In the genomic region with DNA sequence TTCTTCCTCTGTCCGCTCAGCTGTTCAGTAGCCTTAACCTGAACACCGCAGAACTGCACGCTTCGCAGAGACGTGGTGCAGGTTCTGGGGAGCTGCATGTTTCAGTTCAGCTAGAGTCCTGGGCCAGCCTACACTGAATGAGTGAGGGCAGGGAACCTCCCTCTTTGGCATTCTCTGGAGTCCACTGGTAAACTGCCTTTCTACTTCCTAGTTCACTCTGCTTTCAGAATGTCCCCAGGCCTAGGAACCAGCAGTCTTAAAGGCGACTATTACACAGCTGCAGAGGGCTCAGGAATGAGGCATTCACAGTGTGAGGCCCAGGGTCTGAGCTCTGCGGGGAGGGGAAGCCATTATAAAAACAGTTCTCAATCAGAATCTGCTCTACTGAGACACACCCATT, we compare ENCODE assay signal across 8 mouse cellular contexts. TPM values are rescaled to one million over a fixed set of nuclear protein-coding genes. Genes with fewer than 3 reads are reported as not detected.
DNase-seq lines count a peak whose midpoint lies in the region; ATAC-seq and TF ChIP-seq lines count a peak whose summit lies in the region.

No protein-coding gene starts in this region.

- DNase-seq in hindbrain, embryonic 10.5 days (ENCODE audit: low spot score) = no peak
- peak; percentile 42 for DNase-seq in CH12.LX (ENCODE audit: extremely low read depth)
- peak; percentile 28 for DNase-seq in kidney, postnatal 14 days
- no peak for DNase-seq in left cerebral cortex, postnatal 10 days (ENCODE audit: extremely low spot score in 1 of 2, low spot score in 2 of 2)
- DNase-seq in layer of hippocampus, adult 18-20 months (ENCODE audit: low spot score in 2 of 2) = no peak
- DNase-seq in left cerebral cortex, adult 8-10 months (ENCODE audit: low spot score in 2 of 2) = no peak

- peaks cover 17% of the 10 kb centered on the region for H3K4me1 ChIP-seq in hindbrain, embryonic 10.5 days (replicated peaks)
- H3K4me1 ChIP-seq in hindbrain, embryonic 13.5 days (replicated peaks) = peaks cover 7% of the 10 kb centered on the region
- H3K4me1 ChIP-seq in CH12.LX (ENCODE audit: control insufficient read depth in 1 of 2, insufficient read depth in 2 of 2) = peaks cover 0 to 23% of the 10 kb centered on the region in 2 experiments; a peak in 2 of 4 replicates
- H3K4me1 ChIP-seq in brown adipose tissue, adult 24 weeks (ENCODE audit: control insufficient read depth, insufficient read depth, insufficient read length, low read length) = peaks cover 3% of the 10 kb centered on the region

- H3K36me3 ChIP-seq in hindbrain, embryonic 10.5 days = peaks cover 23% of the 10 kb centered on the region
- H3K36me3 ChIP-seq in hindbrain, embryonic 13.5 days = peaks cover 28% of the 10 kb centered on the region
- H3K36me3 ChIP-seq in CH12.LX (replicated peaks in 1 of 2; ENCODE audit: control insufficient read depth in 1 of 2, insufficient read depth in 1 of 2, low read length in 1 of 2) = peaks cover 25 to 69% of the 10 kb centered on the region in 2 experiments

- dilution Hi-C loops in CH12.LX (cut with MboI; ENCODE audit: extremely low pct_ligation_motif_present, extremely low pct_unique_long_range_greater_than_20kb, low sequenced_read_pairs) = no loop called here

- no peaks in the 10 kb centered on the region for H3K9me3 ChIP-seq in hindbrain, embryonic 10.5 days
- no peaks in the 10 kb centered on the region for H3K9me3 ChIP-seq in hindbrain, embryonic 13.5 days
- no peaks in the 10 kb centered on the region for H3K9me3 ChIP-seq in CH12.LX (replicated peaks; ENCODE audit: low read length)

- H3K4me2 ChIP-seq in hindbrain, embryonic 13.5 days = no peak overlapping the region
- no peak overlapping the region for H3K4me2 ChIP-seq in CH12.LX (ENCODE audit: insufficient read depth, low read depth, poor library complexity, severe bottlenecking)

- H3K27ac ChIP-seq in hindbrain, embryonic 10.5 days = peak overlapping the region; percentile 56
- H3K27ac ChIP-seq in hindbrain, embryonic 13.5 days = no peak overlapping the region
- no peak overlapping the region for H3K27ac ChIP-seq in CH12.LX (ENCODE audit: insufficient read depth, low read depth)
- H3K27ac ChIP-seq in brown adipose tissue, adult 24 weeks (replicated peaks; ENCODE audit: low read depth, low read length) = 0 out of 2 replicates have a peak overlapping the region, but pooled peaks have one; percentile 11

- intact Hi-C loops in left cerebral cortex, postnatal 10 days (cut with DNase I) = no loop called here

- TF ChIP-seq CTCF in CH12.LX (conservative IDR thresholded peaks at IDR 0.05 in 1 of 2, IDR thresholded peaks at IDR 0.05 in 1 of 2; ENCODE audit: low read depth in 2 of 2, low read length in 2 of 2) = no peak

- TF ChIP-seq EP300 in CH12.LX (IDR thresholded peaks at IDR 0.05; ENCODE audit: low read length) = no peak

- 66% methylated on average over 7 of the region's 7 CpGs for WGBS in hindbrain, embryonic 10.5 days
- WGBS in hindbrain, embryonic 13.5 days = 68% methylated on average over 7 of the region's 7 CpGs

- no peak overlapping the region for H3K9ac ChIP-seq in hindbrain, embryonic 13.5 days
- no peak overlapping the region for H3K9ac ChIP-seq in CH12.LX (ENCODE audit: insufficient read depth, low read depth)

- no peaks in the 10 kb centered on the region for H3K27me3 ChIP-seq in hindbrain, embryonic 10.5 days (ENCODE audit: insufficient read depth, poor library complexity, severe bottlenecking)
- H3K27me3 ChIP-seq in hindbrain, embryonic 13.5 days = no peaks in the 10 kb centered on the region
- H3K27me3 ChIP-seq in CH12.LX (replicated peaks) = no peaks in the 10 kb centered on the region

- H3K4me3 ChIP-seq in hindbrain, embryonic 10.5 days = no peak overlapping the region
- H3K4me3 ChIP-seq in hindbrain, embryonic 13.5 days = no peak overlapping the region
- H3K4me3 ChIP-seq in CH12.LX (replicated peaks in 1 of 3; ENCODE audit: low read depth in 2 of 3, low read length in 2 of 3, poor library complexity in 1 of 3) = no peak overlapping the region
- no peak overlapping the region for H3K4me3 ChIP-seq in brown adipose tissue, adult 24 weeks (ENCODE audit: insufficient read depth, low read depth, low read length)

- H3K79me2 ChIP-seq in CH12.LX (replicated peaks; ENCODE audit: control insufficient read depth, extremely low read depth, insufficient read depth, poor library complexity, severe bottlenecking) = no peaks in the 10 kb centered on the region

- no peak for TF ChIP-seq RAD21 in CH12.LX (IDR thresholded peaks at IDR 0.05; ENCODE audit: low read depth, low read length)

- TF ChIP-seq POLR2A in CH12.LX (IDR thresholded peaks at IDR 0.05; ENCODE audit: low read depth, low read length) = no peak

- no peak for ATAC-seq in hindbrain, embryonic 13.5 days (ENCODE audit: low FRiP score)

- in situ Hi-C loops in CH12.LX (cut with MboI; ENCODE audit: low pct_ligation_motif_present, low pct_unique_long_range_greater_than_20kb, low sequenced_read_pairs) = no loop called here

TF ChIP-seq in CH12.LX, 34 proteins besides CTCF, POLR2A, EP300 and RAD21:
- TF ChIP-seq ETS1 (conservative IDR thresholded peaks at IDR 0.05; ENCODE audit: low read depth, low read length) (no peak), USF2 (conservative IDR thresholded peaks at IDR 0.05; ENCODE audit: low read depth, low read length) (no peak), RCOR1 (conservative IDR thresholded peaks at IDR 0.05; ENCODE audit: low read depth, low read length) (no peak), TCF12 (IDR thresholded peaks at IDR 0.05; ENCODE audit: low read depth, low read length) (no peak), JUN (IDR thresholded peaks at IDR 0.05; ENCODE audit: insufficient read depth, low read depth, low read length) (no peak), HCFC1 (IDR thresholded peaks at IDR 0.05; ENCODE audit: low read depth, low read length) (no peak), MEF2A (IDR thresholded peaks at IDR 0.05; ENCODE audit: borderline replicate concordance, low read depth, low read length) (no peak), GABPA (IDR thresholded peaks at IDR 0.05; ENCODE audit: insufficient replicate concordance, low read depth, low read length) (no peak)

RNA-seq across cellular contexts. Expression of a gene that starts 15.6 kb away (rescaled TPM):
- polyA plus RNA-seq in hindbrain, embryonic 10.5 days (2016; fragmentation: Nextera tagmentation; extraction: Ambion mirVana) = 9.3 and 9.9 TPM in 2 replicates
- 5.1 and 5.2 TPM in 2 replicates for polyA plus RNA-seq in hindbrain, embryonic 13.5 days (2015; fragmentation: Nextera tagmentation; extraction: Ambion mirVana)
- total RNA-seq in CH12.LX (2012; rRNA removed) = 9.0 and 10.3 TPM in 2 replicates
- 8.5 and 8.9 TPM in 2 replicates for total RNA-seq in CH12.LX (2014; rRNA removed)
- polyA plus RNA-seq in CH12.LX (2012; ENCODE audit: insufficient read length, low read depth) = 18.5 and 24.2 TPM in 2 replicates
- 90.6 and 103 TPM in 2 replicates for polyA plus RNA-seq in brown adipose tissue, adult 24 weeks (2012; ENCODE audit: insufficient read depth, insufficient read length, missing spikeins)
- total RNA-seq in left cerebral cortex, postnatal 10 days (2021) = 10 to 100 TPM; 17.1 to 20.4 TPM
- total RNA-seq in layer of hippocampus, adult 18-20 months (2021) = 10 to 100 TPM; 22.0 to 32.5 TPM
- 10 to 100 TPM; 19.9 to 27.1 (median 24.2) TPM for total RNA-seq in left cerebral cortex, adult 8-10 months (2022)

Comparison
In these comparisons a context has a peak if more than half of its experiments do, and no peak if none do; other contexts are left out.
1. H3K27ac ChIP-seq: peak in hindbrain, embryonic 10.5 days (single experiment) and brown adipose tissue, adult 24 weeks (single experiment); none in hindbrain, embryonic 13.5 days (single experiment) and CH12.LX (single experiment).
2. DNase-seq: peak in CH12.LX (single experiment) and kidney, postnatal 14 days (single experiment); none in hindbrain, embryonic 10.5 days (single experiment), left cerebral cortex, postnatal 10 days (0 of 2), layer of hippocampus, adult 18-20 months (0 of 2) and left cerebral cortex, adult 8-10 months (0 of 2).